26 mouse cellular contexts compared by ENCODE assay signal in genomic region chr7:132393014-132393406, GRCm38 (mm10).
"Had no signal": no experiment of that assay in that cellular context is flagged by ENCODE, and none has a peak within 500 bp of the region (broad histone marks: within the 10 kb centered on the region; RNA-seq: fewer than 3 reads in every experiment).

No protein-coding gene starts in this region.

- H3K27ac ChIP-seq: embryonic facial prominence, embryonic 10.5 days; embryonic facial prominence, embryonic 12.5 days; embryonic facial prominence, embryonic 13.5 days; embryonic facial prominence, embryonic 15.5 days; forebrain, embryonic 10.5 days; forebrain, embryonic 12.5 days; forebrain, embryonic 13.5 days; forebrain, embryonic 15.5 days; gastrocnemius, adult 2 months; heart, adult 2 months; heart, embryonic 10.5 days had no signal

- H3K9ac ChIP-seq: embryonic facial prominence, embryonic 12.5 days; embryonic facial prominence, embryonic 13.5 days; embryonic facial prominence, embryonic 15.5 days; forebrain, embryonic 12.5 days; forebrain, embryonic 13.5 days; forebrain, embryonic 15.5 days; forebrain, postnatal 0 days had no signal

- DNase-seq: cerebellum, adult 9-10 months; cerebellum, adult 9-11 months; cerebellum, postnatal 10 days; cerebellum, postnatal 14 days; cerebellum, postnatal 25 days; cerebellum, postnatal 36 days; embryo, embryonic 11 days; forebrain, postnatal 0 days; gastrocnemius, adult 2 months; gastrocnemius, postnatal 10 days; gastrocnemius, postnatal 14 days; gastrocnemius, postnatal 25 days; gastrocnemius, postnatal 36 days; heart, adult 11 months; heart, adult 18-20 months; heart, adult 2 months had no signal

- H3K4me3 ChIP-seq: embryonic facial prominence, embryonic 10.5 days; embryonic facial prominence, embryonic 12.5 days; embryonic facial prominence, embryonic 13.5 days; embryonic facial prominence, embryonic 15.5 days; erythroblast, embryonic 14.5 days; forebrain, embryonic 10.5 days; forebrain, embryonic 12.5 days; forebrain, embryonic 13.5 days; forebrain, embryonic 15.5 days; gastrocnemius, adult 2 months; heart, adult 2 months; heart, embryonic 10.5 days had no signal

- H3K36me3 ChIP-seq: embryonic facial prominence, embryonic 10.5 days; embryonic facial prominence, embryonic 12.5 days; embryonic facial prominence, embryonic 13.5 days; embryonic facial prominence, embryonic 15.5 days; forebrain, embryonic 10.5 days; forebrain, embryonic 12.5 days; forebrain, embryonic 15.5 days; heart, embryonic 10.5 days had no signal

- H3K9me3 ChIP-seq: embryonic facial prominence, embryonic 10.5 days; embryonic facial prominence, embryonic 12.5 days; embryonic facial prominence, embryonic 13.5 days; embryonic facial prominence, embryonic 15.5 days; forebrain, embryonic 10.5 days; forebrain, embryonic 12.5 days; forebrain, embryonic 13.5 days; forebrain, embryonic 15.5 days; heart, embryonic 10.5 days had no signal

- H3K27me3 ChIP-seq: embryonic facial prominence, embryonic 12.5 days; embryonic facial prominence, embryonic 13.5 days; embryonic facial prominence, embryonic 15.5 days; forebrain, embryonic 12.5 days; forebrain, embryonic 13.5 days; forebrain, embryonic 15.5 days had no signal

- H3K4me1 ChIP-seq: forebrain, embryonic 12.5 days; forebrain, embryonic 13.5 days; forebrain, embryonic 15.5 days had no signal
